Mouse (Mus musculus): ENCODE results near the gene Acacb.

DNA sequence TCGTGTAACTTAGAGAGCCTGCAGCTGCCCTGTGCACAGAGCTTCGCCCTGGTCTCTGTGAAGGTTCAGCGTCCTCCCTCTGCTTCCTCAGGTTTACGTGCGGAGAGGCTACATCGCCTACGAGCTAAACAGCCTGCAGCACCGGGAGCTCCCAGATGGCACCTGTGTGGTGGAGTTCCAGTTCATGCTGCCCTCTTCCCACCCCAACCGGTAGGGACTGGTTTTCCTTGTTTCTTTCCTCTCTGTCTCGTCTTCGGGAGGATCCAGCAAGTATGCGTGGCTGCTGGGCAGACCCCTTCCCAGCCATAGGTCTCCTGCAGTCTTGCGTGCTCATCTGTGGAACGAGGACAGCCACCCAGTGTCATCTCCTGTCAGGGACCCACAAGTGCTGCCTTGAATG lies 72.4 kb downstream of the Acacb start:
- TF ChIP-seq POLR2A (IDR thresholded peaks at IDR 0.05; ENCODE audit: borderline replicate concordance, control insufficient read depth, low read depth, low read length) (no peak), CTCF (IDR thresholded peaks at IDR 0.05; ENCODE audit: control insufficient read depth, insufficient read depth, low read length) (no peak)
